Mouse (Mus musculus): ENCODE measurements at regions not wholly inside any gene's neighbourhood (a gene's known extent, or its start where the extent isn't known, plus 50 kb on each side); places are given as distances from the start of the nearest gene placed in this dataset.
A peak's percentile ranks its signal among the peaks of the same experiment; 100 is the strongest.

- Histone ChIP-seq H3K4me1 (ENCODE audit: insufficient read depth, low read length) (peaks cover 11% of the 10 kb centered on the region; the same call in 1 of the 2 replicates), H3K4me3 (ENCODE audit: low read length) (no peak overlapping the region), H3K36me3 (ENCODE audit: insufficient read depth, low read length) (no peaks in the 10 kb centered on the region), H3K4me2 (replicated peaks; ENCODE audit: low read depth, low read length) (no peak overlapping the region), H3K27ac (ENCODE audit: low read length) (no peak overlapping the region), H3K9me3 (ENCODE audit: low read length) (no peaks in the 10 kb centered on the region), H3K9ac (replicated peaks; ENCODE audit: low read length) (no peak overlapping the region), H3K27me3 (ENCODE audit: insufficient read depth, low read length) (no peaks in the 10 kb centered on the region)
- no peak for ATAC-seq (ENCODE audit: low FRiP score, low TSS enrichment)
- WGBS = 81% methylated on average over 1 of the region's 1 CpGs
Measured at GRCm38 (mm10) chr3:41407520-41407919, 148.0 kb upstream of the Jade1 start.

- no peaks in the 10 kb centered on the region for H3K36me3 ChIP-seq (ENCODE audit: insufficient read depth, low read length)
- WGBS = 78% methylated on average over 4 of the region's 4 CpGs
- H3K9me3 ChIP-seq (ENCODE audit: low read length) = no peaks in the 10 kb centered on the region
- H3K4me1 ChIP-seq (ENCODE audit: insufficient read depth, low read length) = no peaks in the 10 kb centered on the region
- H3K27me3 ChIP-seq (ENCODE audit: insufficient read depth, low read length) = no peaks in the 10 kb centered on the region
- H3K27ac ChIP-seq (ENCODE audit: low read length) = no peak overlapping the region
- H3K4me2 ChIP-seq (replicated peaks; ENCODE audit: low read depth, low read length) = no peak overlapping the region
- no peak for ATAC-seq (ENCODE audit: low FRiP score, low TSS enrichment)
- no peak overlapping the region for H3K9ac ChIP-seq (replicated peaks; ENCODE audit: low read length)
- no peak overlapping the region for H3K4me3 ChIP-seq (ENCODE audit: low read length)
Measured at GRCm38 (mm10) chr3:41401881-41402280, 153.7 kb upstream of the Jade1 start.

GRCm38 (mm10) chr3:41389868-41390267 is 165.7 kb upstream of the Jade1 start:
- Histone ChIP-seq H3K4me1 (ENCODE audit: insufficient read depth, low read length) (no peaks in the 10 kb centered on the region), H3K27me3 (ENCODE audit: insufficient read depth, low read length) (no peaks in the 10 kb centered on the region), H3K9ac (replicated peaks; ENCODE audit: low read length) (no peak overlapping the region), H3K4me3 (ENCODE audit: low read length) (no peak overlapping the region), H3K4me2 (replicated peaks; ENCODE audit: low read depth, low read length) (no peak overlapping the region), H3K36me3 (ENCODE audit: insufficient read depth, low read length) (no peaks in the 10 kb centered on the region), H3K9me3 (ENCODE audit: low read length) (no peaks in the 10 kb centered on the region), H3K27ac (ENCODE audit: low read length) (no peak overlapping the region)
- no peak for ATAC-seq (ENCODE audit: low FRiP score, low TSS enrichment)
- 34% methylated on average over 6 of the region's 6 CpGs for WGBS

- H3K4me1 ChIP-seq (ENCODE audit: insufficient read depth, low read length) = no peaks in the 10 kb centered on the region
- no peak overlapping the region for H3K9ac ChIP-seq (replicated peaks; ENCODE audit: low read length)
- H3K4me3 ChIP-seq (ENCODE audit: low read length) = no peak overlapping the region
- H3K9me3 ChIP-seq (ENCODE audit: low read length) = no peaks in the 10 kb centered on the region
- H3K27me3 ChIP-seq (ENCODE audit: insufficient read depth, low read length) = no peaks in the 10 kb centered on the region
- no peak overlapping the region for H3K4me2 ChIP-seq (replicated peaks; ENCODE audit: low read depth, low read length)
- H3K36me3 ChIP-seq (ENCODE audit: insufficient read depth, low read length) = no peaks in the 10 kb centered on the region
- no peak overlapping the region for H3K27ac ChIP-seq (ENCODE audit: low read length)
- ATAC-seq (ENCODE audit: low FRiP score, low TSS enrichment) = no peak
- 64% methylated on average over 9 of the region's 9 CpGs for WGBS
Measured at GRCm38 (mm10) chr3:41387469-41388212, 167.9 kb upstream of the Jade1 start.

- 50% methylated on average over 5 of the region's 5 CpGs for WGBS
- no peaks in the 10 kb centered on the region for H3K4me1 ChIP-seq (ENCODE audit: insufficient read depth, low read length)
- 0 out of 2 replicates have a peak, but pooled peaks have one; percentile 39 for ATAC-seq (ENCODE audit: low FRiP score, low TSS enrichment)
- H3K4me3 ChIP-seq (ENCODE audit: low read length) = no peak overlapping the region
- no peak overlapping the region for H3K9ac ChIP-seq (replicated peaks; ENCODE audit: low read length)
- no peak overlapping the region for H3K27ac ChIP-seq (ENCODE audit: low read length)
- H3K27me3 ChIP-seq (ENCODE audit: insufficient read depth, low read length) = no peaks in the 10 kb centered on the region
- no peaks in the 10 kb centered on the region for H3K9me3 ChIP-seq (ENCODE audit: low read length)
- H3K4me2 ChIP-seq (replicated peaks; ENCODE audit: low read depth, low read length) = no peak overlapping the region
- H3K36me3 ChIP-seq (ENCODE audit: insufficient read depth, low read length) = no peaks in the 10 kb centered on the region
Measured at GRCm38 (mm10) chr3:41386299-41386698, 169.2 kb upstream of the Jade1 start.

- no peaks in the 10 kb centered on the region for H3K4me1 ChIP-seq (ENCODE audit: insufficient read depth, low read length)
- no peak for ATAC-seq (ENCODE audit: low FRiP score, low TSS enrichment)
- 39% methylated on average over 10 of the region's 10 CpGs for WGBS
- H3K9ac ChIP-seq (replicated peaks; ENCODE audit: low read length) = no peak overlapping the region
- H3K4me2 ChIP-seq (replicated peaks; ENCODE audit: low read depth, low read length) = no peak overlapping the region
- no peak overlapping the region for H3K4me3 ChIP-seq (ENCODE audit: low read length)
- no peak overlapping the region for H3K27ac ChIP-seq (ENCODE audit: low read length)
- H3K36me3 ChIP-seq (ENCODE audit: insufficient read depth, low read length) = no peaks in the 10 kb centered on the region
- H3K9me3 ChIP-seq (ENCODE audit: low read length) = no peaks in the 10 kb centered on the region
- no peaks in the 10 kb centered on the region for H3K27me3 ChIP-seq (ENCODE audit: insufficient read depth, low read length)
Measured at GRCm38 (mm10) chr3:41384410-41384809, 171.1 kb upstream of the Jade1 start.

GRCm38 (mm10) chr3:41378576-41378975 is 177.0 kb upstream of the Jade1 start:
- peaks cover 14% of the 10 kb centered on the region for H3K4me1 ChIP-seq (ENCODE audit: insufficient read depth, low read length)
- H3K27me3 ChIP-seq (ENCODE audit: insufficient read depth, low read length) = no peaks in the 10 kb centered on the region
- H3K36me3 ChIP-seq (ENCODE audit: insufficient read depth, low read length) = no peaks in the 10 kb centered on the region
- H3K9me3 ChIP-seq (ENCODE audit: low read length) = no peaks in the 10 kb centered on the region
- no peak for ATAC-seq (ENCODE audit: low FRiP score, low TSS enrichment)
- H3K4me3 ChIP-seq (ENCODE audit: low read length) = no peak overlapping the region
- no peak overlapping the region for H3K27ac ChIP-seq (ENCODE audit: low read length)
- 38% methylated on average over 5 of the region's 5 CpGs for WGBS
- no peak overlapping the region for H3K4me2 ChIP-seq (replicated peaks; ENCODE audit: low read depth, low read length)
- no peak overlapping the region for H3K9ac ChIP-seq (replicated peaks; ENCODE audit: low read length)

- 67% methylated on average over 5 of the region's 5 CpGs for WGBS
- Histone ChIP-seq H3K9ac (replicated peaks; ENCODE audit: low read length) (no peak overlapping the region), H3K9me3 (ENCODE audit: low read length) (no peaks in the 10 kb centered on the region), H3K36me3 (ENCODE audit: insufficient read depth, low read length) (no peaks in the 10 kb centered on the region), H3K4me1 (ENCODE audit: insufficient read depth, low read length) (peaks cover 19% of the 10 kb centered on the region), H3K27ac (ENCODE audit: low read length) (no peak overlapping the region), H3K27me3 (ENCODE audit: insufficient read depth, low read length) (no peaks in the 10 kb centered on the region), H3K4me3 (ENCODE audit: low read length) (no peak overlapping the region), H3K4me2 (replicated peaks; ENCODE audit: low read depth, low read length) (no peak overlapping the region)
- ATAC-seq (ENCODE audit: low FRiP score, low TSS enrichment) = no peak
Measured at GRCm38 (mm10) chr3:41377826-41378406, 177.6 kb upstream of the Jade1 start.

GRCm38 (mm10) chr3:41376848-41377582 is 178.5 kb upstream of the Jade1 start:
- no peaks in the 10 kb centered on the region for H3K27me3 ChIP-seq (ENCODE audit: insufficient read depth, low read length)
- H3K36me3 ChIP-seq (ENCODE audit: insufficient read depth, low read length) = no peaks in the 10 kb centered on the region
- WGBS = 66% methylated on average over 6 of the region's 6 CpGs
- H3K27ac ChIP-seq (ENCODE audit: low read length) = no peak overlapping the region
- H3K4me2 ChIP-seq (replicated peaks; ENCODE audit: low read depth, low read length) = no peak overlapping the region
- H3K4me3 ChIP-seq (ENCODE audit: low read length) = no peak overlapping the region
- H3K9me3 ChIP-seq (ENCODE audit: low read length) = no peaks in the 10 kb centered on the region
- no peak for ATAC-seq (ENCODE audit: low FRiP score, low TSS enrichment)
- H3K4me1 ChIP-seq (ENCODE audit: insufficient read depth, low read length) = peaks cover 19% of the 10 kb centered on the region
- H3K9ac ChIP-seq (replicated peaks; ENCODE audit: low read length) = no peak overlapping the region

Measured in kidney, embryonic 16.5 days (tissue).